Mouse (Mus musculus) lung, embryonic 14.5 days (tissue): ENCODE results near the gene Twsg1. TPM values are rescaled to one million over a fixed set of nuclear protein-coding genes. Genes with fewer than 3 reads are reported as not detected.
"Not testable (repeated sequence)": the region's sequence is repeated elsewhere in the genome, so short reads cannot be mapped to it uniquely, and the experiment has no call there.

Source experiments
- ATAC-seq: fragments of 200-750 bp; cut with Nextera tagmentation; 2 replicates; pipeline ENCODE4 v1.8.0; 2017; ENCODE audit warnings: mild to moderate bottlenecking, moderate TSS enrichment, moderate library complexity; ENCODE audit not compliant: insufficient read depth
- DNase-seq: peaks from one replicate; pipeline ENCODE4 v3.0.0-alpha.2; 2015
- H3K27ac ChIP-seq: fragments of 300-500 bp; sonication (generic); 2 replicates; pipeline ENCODE4 v1.5.1; 2014; ENCODE audit warnings: low read depth, mild to moderate bottlenecking, moderate library complexity
- H3K27me3 ChIP-seq: fragments of 300-500 bp; sonication (generic); 2 replicates; pipeline ENCODE4 v1.6.1; 2014; ENCODE audit warnings: low read length, control low read depth; ENCODE audit not compliant: insufficient read depth
- H3K36me3 ChIP-seq: fragments of 300-500 bp; sonication (generic); 2 replicates; pipeline ENCODE4 v1.6.1; 2014; ENCODE audit warnings: control low read depth; ENCODE audit not compliant: insufficient read depth
- H3K4me1 ChIP-seq: fragments of 300-500 bp; sonication (generic); 2 replicates; pipeline ENCODE4 v1.6.1; 2014; ENCODE audit warnings: antibody characterized with exemption, control low read depth; ENCODE audit not compliant: insufficient read depth
- H3K4me2 ChIP-seq: fragments of 300-500 bp; sonication (generic); 2 replicates; pipeline ENCODE4 v1.6.1; 2014; ENCODE audit warnings: mild to moderate bottlenecking
- H3K4me3 ChIP-seq: fragments of 300-500 bp; sonication (generic); 2 replicates; pipeline ENCODE4 v1.5.1; 2014; ENCODE audit warnings: low read depth, low read length
- H3K9ac ChIP-seq: fragments of 300-500 bp; sonication (generic); 2 replicates; pipeline ENCODE4 v1.6.1; 2014
- H3K9me3 ChIP-seq: fragments of 300-500 bp; sonication (generic); 2 replicates; pipeline ENCODE4 v1.6.1; 2016; ENCODE audit warnings: low read depth, low read length, control low read depth
- CTCF ChIP-seq: IDR thresholded peaks from 2 replicates; pipeline ENCODE4 v1.5.1; 2016; ENCODE audit warnings: antibody characterized with exemption, low read depth
- WGBS: fragments of 180-500 bp; shearing (Covaris S2); extraction: QIAGEN DNeasy Blood & Tissue Kit; methylation state at CpG from one replicate; pipeline ENCODE4 v1.1.7; 2014; 5-methylcytosine and 5-hydroxymethylcytosine counted together
- polyA plus RNA-seq: library from polyadenylated mRNA; unstranded; fragments of >200 nt; fragmentation: Nextera tagmentation; extraction: Ambion mirVana; gene quantifications from 2 replicates; pipeline ENCODE4 v1.2.1, GENCODE M21; 2014

The Twsg1 gene
- 142 and 143 TPM in 2 replicates for polyA plus RNA-seq

GRCm38 (mm10) chr17:65950622-65951404 lies at the start of gene Twsg1:
Twsg1 (minus strand) TSS chr17:65951226.
- DNase-seq (peak; percentile 95), ATAC-seq (peak; percentile 96)
- H3K4me3 ChIP-seq = peak within 1 kb of the TSS; percentile 91
- H3K4me2 ChIP-seq = peak within 1 kb of the TSS; percentile 77
- peak within 1 kb of the TSS; percentile 84 for H3K27ac ChIP-seq
- peaks cover 26% of the 10 kb centered on the region for H3K36me3 ChIP-seq
- WGBS = under 1% methylated on average over 73 of the region's 87 CpGs
- no peaks in the 10 kb centered on the region for H3K4me1 ChIP-seq
- H3K9me3 ChIP-seq = no peaks in the 10 kb centered on the region
- TF ChIP-seq CTCF = peak; percentile 71
- no peaks in the 10 kb centered on the region for H3K27me3 ChIP-seq
- H3K9ac ChIP-seq = peak within 1 kb of the TSS; percentile 94

DNA sequence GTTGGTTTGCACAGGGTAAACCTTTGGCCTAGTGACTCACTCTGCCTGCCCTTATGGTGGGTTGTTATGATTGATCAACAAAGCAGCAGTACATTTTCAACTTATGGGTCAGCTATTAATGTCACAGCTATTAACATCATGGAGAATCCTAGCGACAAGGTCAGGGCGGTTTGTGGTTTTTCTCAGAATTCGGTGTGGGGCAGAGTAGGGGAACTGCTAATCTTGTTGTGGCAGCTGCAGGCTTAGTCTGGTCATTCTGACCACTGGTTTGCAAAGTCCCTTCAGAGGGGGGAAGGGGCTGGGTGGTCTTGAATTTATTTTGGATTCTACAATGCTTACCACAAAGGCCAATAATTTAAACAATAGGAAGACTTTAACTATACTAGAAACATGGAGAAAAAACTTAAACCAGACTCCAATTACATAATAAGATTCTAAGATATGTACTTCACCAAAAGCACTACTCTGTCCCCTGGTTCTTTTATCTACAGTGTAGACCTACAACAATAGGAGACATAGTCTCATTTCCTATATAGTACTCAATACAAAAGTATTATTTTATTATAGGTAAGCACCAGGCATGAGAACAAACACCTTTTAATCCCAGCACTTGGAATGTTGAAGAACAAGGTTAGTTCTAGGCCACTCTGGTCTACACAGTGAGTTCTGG lies 37.3 kb upstream of the Twsg1 start:
- H3K4me2 ChIP-seq = no peak overlapping the region
- H3K9me3 ChIP-seq = no peaks in the 10 kb centered on the region
- TF ChIP-seq CTCF = no peak
- DNase-seq = no peak
- H3K27ac ChIP-seq = no peak overlapping the region
- ATAC-seq = no peak
- 93% methylated on average over 3 of the region's 3 CpGs for WGBS
- H3K27me3 ChIP-seq = no peaks in the 10 kb centered on the region
- H3K4me1 ChIP-seq = no peaks in the 10 kb centered on the region
- H3K9ac ChIP-seq = no peak overlapping the region
- no peak overlapping the region for H3K4me3 ChIP-seq
- H3K36me3 ChIP-seq = no peaks in the 10 kb centered on the region

- not testable (repeated sequence) for H3K4me2 ChIP-seq, ATAC-seq, H3K27me3 ChIP-seq, H3K9ac ChIP-seq, H3K36me3 ChIP-seq, H3K27ac ChIP-seq, DNase-seq, H3K9me3 ChIP-seq, H3K4me3 ChIP-seq, H3K4me1 ChIP-seq
Observed at GRCm38 (mm10) chr17:65976720-65977119, 25.7 kb upstream of the Twsg1 start.

GRCm38 (mm10) chr17:65967751-65968150 lies 16.7 kb upstream of the Twsg1 start:
- DNase-seq = no peak
- TF ChIP-seq CTCF = no peak
- no peak for ATAC-seq
- Histone ChIP-seq H3K4me3 (no peak overlapping the region), H3K36me3 (no peaks in the 10 kb centered on the region), H3K9ac (no peak overlapping the region), H3K4me1 (no peaks in the 10 kb centered on the region), H3K4me2 (no peak overlapping the region), H3K27ac (no peak overlapping the region), H3K9me3 (no peaks in the 10 kb centered on the region), H3K27me3 (no peaks in the 10 kb centered on the region)
- 56% methylated on average over 11 of the region's 11 CpGs for WGBS

DNA sequence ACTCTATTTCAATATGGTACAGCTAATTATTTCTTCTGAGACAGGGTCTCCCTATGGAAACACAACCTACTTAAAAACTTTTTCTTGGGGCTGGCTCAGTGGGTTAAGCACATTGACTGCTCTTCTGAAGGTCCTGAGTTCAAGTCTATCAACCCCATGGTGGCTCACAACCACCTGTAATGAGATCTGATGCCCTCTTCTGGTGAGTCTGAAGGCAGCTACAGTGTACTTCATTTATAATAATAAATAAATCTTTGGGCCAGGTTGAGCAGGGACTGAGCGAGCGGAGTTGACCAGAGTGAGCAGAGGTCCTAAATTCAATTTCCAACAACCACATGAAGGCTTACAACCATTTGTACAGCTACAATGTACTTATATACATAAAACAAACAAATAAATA lies 11.2 kb upstream of the Twsg1 start:
- TF ChIP-seq CTCF = no peak
- Histone ChIP-seq H3K9ac (no peak overlapping the region), H3K4me1 (no peaks in the 10 kb centered on the region), H3K4me3 (no peak overlapping the region), H3K36me3 (no peaks in the 10 kb centered on the region), H3K27me3 (no peaks in the 10 kb centered on the region), H3K27ac (no peak overlapping the region), H3K4me2 (no peak overlapping the region), H3K9me3 (no peaks in the 10 kb centered on the region)
- WGBS = 87% methylated on average over 2 of the region's 2 CpGs
- DNase-seq (no peak), ATAC-seq (no peak)

DNA sequence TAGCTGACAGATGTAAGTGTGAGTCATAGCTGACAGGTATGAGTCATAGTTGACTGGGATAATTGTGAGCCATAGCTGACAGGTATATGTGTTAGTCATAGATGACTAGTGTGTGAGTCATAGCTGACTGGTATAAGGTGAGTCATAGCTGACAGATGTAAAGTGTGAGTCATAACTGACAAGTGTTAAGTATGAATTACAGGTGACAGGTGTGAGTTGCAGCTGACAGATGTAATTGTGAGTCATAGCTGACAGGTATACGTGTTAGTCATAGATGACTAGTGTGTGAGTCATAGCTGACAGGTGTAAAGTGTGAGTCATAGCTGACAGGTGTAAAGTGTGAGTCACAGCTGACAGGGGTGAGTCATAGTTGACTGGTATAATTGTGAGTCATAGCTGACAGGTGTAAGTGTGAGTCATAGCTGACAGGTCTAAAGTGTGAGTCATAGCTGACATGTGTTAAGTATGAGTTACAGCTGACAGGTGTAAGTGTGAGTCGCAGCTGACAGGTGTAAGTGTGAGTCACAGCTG lies 10.6 kb upstream of the Twsg1 start:
- no peak overlapping the region for H3K4me2 ChIP-seq
- H3K4me3 ChIP-seq = no peak overlapping the region
- H3K4me1 ChIP-seq = no peaks in the 10 kb centered on the region
- no peaks in the 10 kb centered on the region for H3K27me3 ChIP-seq
- no peak; the same call in 1 of the 2 replicates for ATAC-seq
- no peak for DNase-seq
- no peak overlapping the region for H3K9ac ChIP-seq
- H3K36me3 ChIP-seq = no peaks in the 10 kb centered on the region
- no peak for TF ChIP-seq CTCF
- H3K9me3 ChIP-seq = no peaks in the 10 kb centered on the region
- H3K27ac ChIP-seq = no peak overlapping the region
- 70% methylated on average over 2 of the region's 2 CpGs for WGBS

GRCm38 (mm10) chr17:65959011-65959410 lies 8.0 kb upstream of the Twsg1 start:
- Histone ChIP-seq H3K27ac (no peak overlapping the region), H3K4me2 (no peak overlapping the region), H3K9me3 (no peaks in the 10 kb centered on the region), H3K36me3 (no peaks in the 10 kb centered on the region), H3K4me1 (no peaks in the 10 kb centered on the region), H3K4me3 (no peak overlapping the region), H3K9ac (no peak overlapping the region), H3K27me3 (no peaks in the 10 kb centered on the region)
- no peak for DNase-seq
- no peak for TF ChIP-seq CTCF
- no peak for ATAC-seq
- 64% methylated on average over 3 of the region's 3 CpGs for WGBS
